Mouse (Mus musculus) thymus, adult 2 months (tissue): Measurements from ENCODE around the gene Hsd3b6.

Experiments used
- CTCF ChIP-seq: fragments of 200-500 bp; IDR thresholded peaks from 2 replicates; pipeline ENCODE4 v1.5.1; 2012; ENCODE audit warnings: mild to moderate bottlenecking, control low read depth, low read length, moderate library complexity, borderline replicate concordance; ENCODE audit not compliant: control insufficient read depth, poor library complexity, insufficient read depth; ENCODE audit errors: extremely low read depth
- POLR2A ChIP-seq: fragments of 200-500 bp; IDR thresholded peaks from 2 replicates; pipeline ENCODE4 v1.6.1; 2012; ENCODE audit warnings: mild to moderate bottlenecking, low read length, control low read depth, moderate library complexity; ENCODE audit not compliant: control insufficient read depth, poor library complexity, insufficient read depth; ENCODE audit errors: extremely low read depth

- TF ChIP-seq CTCF (no peak), POLR2A (no peak)
Measured at GRCm38 (mm10) chr3:98858051-98858450, 43.8 kb upstream of the Hsd3b6 start.
